Mouse (Mus musculus) hindbrain, embryonic 13.5 days (tissue): Measurements from ENCODE around the gene Hoga1. TPM values are rescaled to one million over a fixed set of nuclear protein-coding genes. Genes with fewer than 3 reads are reported as not detected.
"Not testable (repeated sequence)": the region's sequence is repeated elsewhere in the genome, so short reads cannot be mapped to it uniquely, and the experiment has no call there.

Experiments used
- ATAC-seq: fragments of 200-750 bp; cut with Nextera tagmentation; 2 replicates; pipeline ENCODE4 v1.8.0; 2017; ENCODE audit warnings: moderate TSS enrichment; ENCODE audit not compliant: low FRiP score
- H3K27ac ChIP-seq: fragments of 300-500 bp; sonication (generic); 2 replicates; pipeline ENCODE4 v1.5.1; 2015; ENCODE audit warnings: inconsistent platforms, mild to moderate bottlenecking, moderate library complexity
- H3K27me3 ChIP-seq: fragments of 300-500 bp; sonication (generic); 2 replicates; pipeline ENCODE4 v1.6.1; 2015; ENCODE audit warnings: mild to moderate bottlenecking, inconsistent platforms
- H3K36me3 ChIP-seq: fragments of 300-500 bp; sonication (generic); 2 replicates; pipeline ENCODE4 v1.6.1; 2015; ENCODE audit warnings: mild to moderate bottlenecking, inconsistent platforms
- H3K4me1 ChIP-seq: fragments of 300-500 bp; sonication (generic); replicated peaks from 2 replicates; pipeline ENCODE4 v1.6.1; 2015; ENCODE audit warnings: inconsistent platforms
- H3K4me2 ChIP-seq: fragments of 300-500 bp; sonication (generic); 2 replicates; pipeline ENCODE4 v1.6.1; 2015; ENCODE audit warnings: inconsistent platforms, mild to moderate bottlenecking, moderate library complexity
- H3K4me3 ChIP-seq: fragments of 300-500 bp; sonication (generic); 2 replicates; pipeline ENCODE4 v1.5.1; 2015; ENCODE audit warnings: mild to moderate bottlenecking, inconsistent platforms
- H3K9ac ChIP-seq: fragments of 300-500 bp; sonication (generic); 2 replicates; pipeline ENCODE4 v1.6.1; 2015; ENCODE audit warnings: mild to moderate bottlenecking, inconsistent platforms
- H3K9me3 ChIP-seq: fragments of 300-500 bp; sonication (generic); 2 replicates; pipeline ENCODE4 v1.6.1; 2016; ENCODE audit warnings: inconsistent platforms
- WGBS: fragments of 180-500 bp; shearing (Covaris S2); methylation state at CpG from one replicate; pipeline ENCODE4 v1.1.7; 2015; 5-methylcytosine and 5-hydroxymethylcytosine counted together
- polyA plus RNA-seq: library from polyadenylated mRNA; unstranded; fragments of >200 nt; fragmentation: Nextera tagmentation; extraction: Ambion mirVana; gene quantifications from 2 replicates; pipeline ENCODE4 v1.2.1, GENCODE M21; 2015

Gene Hoga1
- polyA plus RNA-seq, 1 experiment from 2014 or later, result 1.7 TPM

DNA sequence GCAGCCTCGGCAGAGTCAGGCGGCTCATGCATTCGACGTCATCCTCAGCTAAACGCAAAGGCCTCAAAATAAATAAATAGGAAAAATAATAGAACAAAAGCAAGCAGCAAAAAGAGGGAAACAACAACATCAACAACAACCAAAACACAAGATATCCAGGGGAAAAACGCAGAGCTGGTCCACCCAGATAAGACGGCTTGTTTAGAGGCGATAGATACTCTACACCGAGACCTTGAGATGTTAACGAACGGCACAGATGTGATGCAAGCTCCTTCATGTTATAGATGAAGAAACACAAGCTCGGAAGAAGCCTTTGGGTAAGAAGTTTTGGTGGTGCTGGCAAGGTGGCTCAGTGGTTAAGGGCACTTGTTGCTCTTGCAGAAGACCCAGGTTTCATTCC is 33.6 kb downstream of the Hoga1 start:
- Histone ChIP-seq H3K36me3 (peaks cover 48% of the 10 kb centered on the region), H3K4me2 (no peak overlapping the region), H3K9ac (no peak overlapping the region), H3K4me1 (no peaks in the 10 kb centered on the region), H3K27ac (no peak overlapping the region), H3K9me3 (no peaks in the 10 kb centered on the region), H3K4me3 (no peak overlapping the region), H3K27me3 (no peaks in the 10 kb centered on the region)
- WGBS, result 96% methylated on average over 12 of the region's 12 CpGs
- ATAC-seq, result no peak

DNA sequence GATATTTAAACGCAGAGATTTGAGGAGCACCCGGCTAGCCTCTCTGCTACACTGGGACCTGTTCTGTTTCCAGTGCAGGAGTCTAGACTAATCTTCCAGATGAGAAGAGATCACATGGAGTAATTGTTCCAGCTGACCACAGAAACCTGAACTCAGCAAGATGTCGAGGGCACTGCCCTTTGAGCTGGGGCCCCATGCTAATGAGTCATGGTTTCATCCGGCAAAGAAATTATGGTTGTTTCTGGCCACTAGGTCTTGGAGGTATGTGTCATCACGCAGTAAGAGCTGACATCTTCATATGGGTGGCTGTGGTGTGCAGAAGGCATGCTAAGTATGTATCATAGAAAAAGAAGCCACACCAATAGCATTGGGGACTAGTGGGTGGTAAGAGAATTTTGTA is 34.5 kb downstream of the Hoga1 start:
- no peaks in the 10 kb centered on the region for H3K27me3 ChIP-seq
- ATAC-seq, result no peak
- H3K4me1 ChIP-seq, result 0 out of 2 replicates have a peak, but pooled peaks cover 3% of the 10 kb centered on the region
- no peak overlapping the region for H3K9ac ChIP-seq
- H3K4me3 ChIP-seq, result no peak overlapping the region
- H3K9me3 ChIP-seq, result no peaks in the 10 kb centered on the region
- H3K4me2 ChIP-seq, result no peak overlapping the region
- peaks cover 39% of the 10 kb centered on the region for H3K36me3 ChIP-seq
- no peak overlapping the region for H3K27ac ChIP-seq
- 82% methylated on average over 5 of the region's 5 CpGs for WGBS

DNA sequence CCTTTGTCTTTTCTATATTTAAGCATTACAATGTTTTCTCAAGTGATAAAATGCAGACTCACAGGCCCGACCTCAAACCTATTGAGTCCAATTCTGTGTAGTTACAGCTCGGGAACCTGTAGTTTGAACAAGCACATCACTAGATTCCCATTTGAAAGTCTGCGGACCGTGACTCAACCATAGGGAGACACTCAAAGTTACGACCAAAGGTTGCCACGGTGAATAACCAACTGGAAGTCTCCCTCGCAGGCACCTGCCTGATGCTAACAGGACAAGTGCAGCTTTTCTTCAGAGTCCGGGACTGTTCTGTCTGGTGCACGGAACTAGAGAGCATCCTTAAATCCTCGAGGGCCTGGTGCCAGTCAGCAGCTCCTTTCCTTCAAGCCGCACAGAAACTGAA is 35.1 kb downstream of the Hoga1 start:
- Histone ChIP-seq H3K4me3 (no peak overlapping the region), H3K9me3 (no peaks in the 10 kb centered on the region), H3K36me3 (peaks cover 34% of the 10 kb centered on the region), H3K27me3 (no peaks in the 10 kb centered on the region), H3K27ac (no peak overlapping the region), H3K4me2 (no peak overlapping the region), H3K4me1 (peaks cover 4% of the 10 kb centered on the region; the same call in 1 of the 2 replicates), H3K9ac (no peak overlapping the region)
- no peak for ATAC-seq
- WGBS, result 80% methylated on average over 11 of the region's 11 CpGs

DNA sequence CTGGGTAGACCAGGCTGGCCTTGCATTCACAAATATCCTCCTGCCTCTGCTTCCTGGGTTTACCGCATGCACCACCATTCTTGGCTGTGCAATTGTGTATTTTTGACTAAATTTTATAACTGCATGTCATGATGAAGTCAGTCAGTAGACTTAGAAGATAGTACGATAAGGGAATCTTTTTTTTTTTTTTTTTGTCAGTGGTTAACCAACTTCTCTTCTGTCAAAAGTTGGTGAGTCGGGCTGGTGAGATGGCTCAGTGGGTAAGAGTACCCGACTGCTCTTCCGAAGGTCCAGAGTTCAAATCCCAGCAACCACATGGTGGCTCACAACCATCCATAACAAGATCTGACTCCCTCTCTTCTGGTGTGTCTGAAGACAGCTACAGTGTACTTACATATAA is 36.2 kb downstream of the Hoga1 start:
- H3K9ac ChIP-seq, H3K9me3 ChIP-seq, H3K4me3 ChIP-seq, H3K27me3 ChIP-seq, H3K4me2 ChIP-seq, ATAC-seq, H3K27ac ChIP-seq: not testable (repeated sequence)
- 96% methylated on average over 5 of the region's 5 CpGs for WGBS
- peaks cover 22% of the 10 kb centered on the region for H3K36me3 ChIP-seq
- peaks cover 10% of the 10 kb centered on the region for H3K4me1 ChIP-seq

DNA sequence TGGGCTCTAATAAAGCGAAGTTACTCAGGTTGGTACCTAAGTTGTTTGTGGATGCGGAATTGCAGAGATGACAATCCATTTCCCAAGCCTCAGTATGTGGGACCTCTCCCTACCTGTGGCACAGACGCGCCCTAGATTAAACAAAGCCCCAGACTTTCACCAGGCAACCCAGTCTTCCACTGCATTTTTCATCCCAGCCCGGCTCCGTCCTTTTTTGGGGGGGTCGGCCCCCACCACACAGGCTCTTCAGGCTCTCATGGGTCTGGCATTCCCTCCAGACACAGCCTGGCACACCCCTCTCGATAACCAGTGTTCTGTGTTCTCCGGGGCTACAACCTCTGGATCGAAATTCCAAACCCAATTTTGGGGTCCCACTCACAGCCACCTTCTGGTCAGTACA is 40.3 kb downstream of the Hoga1 start:
- H3K9ac ChIP-seq, result peak overlapping the region; percentile 88
- WGBS, result 8% methylated on average over 10 of the region's 10 CpGs
- peak overlapping the region; percentile 90 for H3K4me2 ChIP-seq
- H3K4me1 ChIP-seq, result peaks cover 23% of the 10 kb centered on the region
- no peaks in the 10 kb centered on the region for H3K36me3 ChIP-seq
- H3K9me3 ChIP-seq, result no peaks in the 10 kb centered on the region
- ATAC-seq, result no peak
- no peaks in the 10 kb centered on the region for H3K27me3 ChIP-seq
- H3K4me3 ChIP-seq, result peak overlapping the region; percentile 85
- peak overlapping the region; percentile 81 for H3K27ac ChIP-seq

DNA sequence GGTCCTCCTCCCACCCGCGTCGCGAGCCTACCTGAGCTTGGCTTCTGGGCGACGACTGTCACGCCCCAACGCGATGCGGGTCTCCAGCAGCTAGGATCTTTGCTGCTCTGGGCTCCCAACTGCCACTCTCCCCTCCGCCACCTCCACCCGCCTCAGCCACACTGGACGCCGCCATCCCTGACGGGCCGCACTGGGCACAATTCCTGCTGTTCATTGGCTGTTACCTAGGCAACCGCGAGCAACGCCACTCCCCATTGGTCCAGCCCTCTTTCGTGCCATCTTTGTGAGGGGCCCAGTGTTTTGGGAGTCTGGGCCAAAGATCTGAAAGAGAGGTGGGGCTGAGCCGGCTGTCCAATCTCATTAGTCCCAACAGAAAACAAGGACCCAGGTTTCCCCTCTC is 40.8 kb downstream of the Hoga1 start, which contains the start of gene Morn4:
TSS of gene Morn4 (minus strand) at position 192 of the 400 bp plus-strand sequence.
- peaks cover 26% of the 10 kb centered on the region for H3K4me1 ChIP-seq
- H3K27me3 ChIP-seq, result no peaks in the 10 kb centered on the region

DNA sequence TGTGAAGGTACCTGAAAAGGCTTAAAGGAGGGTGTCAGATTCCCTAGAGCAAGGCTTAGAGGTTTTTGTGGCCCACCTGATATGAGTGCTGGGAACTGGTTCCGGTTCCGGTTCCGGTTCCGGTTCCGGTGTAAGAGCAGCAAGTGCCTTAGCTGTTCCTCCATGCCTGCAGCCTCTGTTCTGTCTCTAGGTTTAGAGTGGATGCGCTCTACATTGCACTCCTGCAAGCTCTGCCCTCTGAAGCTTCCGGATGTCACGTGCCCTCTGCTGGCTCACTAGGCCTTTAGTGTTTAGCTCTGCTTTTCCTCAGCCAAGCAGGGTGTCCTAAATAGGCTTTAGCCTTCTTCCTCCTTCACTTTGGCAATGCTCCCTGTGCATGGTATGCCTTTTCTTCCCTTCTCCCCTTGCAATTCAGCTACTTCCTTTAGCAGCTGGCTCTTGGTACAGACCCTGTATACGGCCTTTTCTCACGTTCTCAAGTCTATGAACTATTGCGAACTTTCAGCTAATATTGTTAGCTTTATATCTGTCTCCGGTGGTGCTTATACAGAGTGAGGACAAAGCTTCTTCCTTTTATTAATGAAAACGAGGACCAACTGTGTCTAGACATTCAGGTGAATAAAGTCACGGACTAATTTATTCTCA is 43.8 kb downstream of the Hoga1 start:
- H3K9ac ChIP-seq, result peak overlapping the region; percentile 51; the same call in 1 of the 2 replicates
- peaks cover 46% of the 10 kb centered on the region for H3K4me1 ChIP-seq
- H3K4me2 ChIP-seq, result peak overlapping the region; percentile 64
- H3K27ac ChIP-seq, result peak overlapping the region; percentile 83
- ATAC-seq, result no peak
- no peaks in the 10 kb centered on the region for H3K27me3 ChIP-seq
- H3K9me3 ChIP-seq, result no peaks in the 10 kb centered on the region
- peak overlapping the region; percentile 95 for H3K4me3 ChIP-seq
- peaks cover 6% of the 10 kb centered on the region; the same call in 1 of the 2 replicates for H3K36me3 ChIP-seq
- WGBS, result 22% methylated on average over 14 of the region's 14 CpGs

More for the DNA sequence above, 40.8 kb downstream of the Hoga1 start, which contains the start of gene Morn4:
- Histone ChIP-seq H3K27ac (peak within 1 kb of the TSS; percentile 81), H3K36me3 (no peaks in the 10 kb centered on the region), H3K4me2 (peak within 1 kb of the TSS; percentile 90), H3K4me3 (peak within 1 kb of the TSS; percentile 85), H3K9ac (peak within 1 kb of the TSS; percentile 88), H3K9me3 (no peaks in the 10 kb centered on the region)
- peak; percentile 82 for ATAC-seq
- WGBS, result 0% methylated on average over 21 of the region's 21 CpGs

DNA sequence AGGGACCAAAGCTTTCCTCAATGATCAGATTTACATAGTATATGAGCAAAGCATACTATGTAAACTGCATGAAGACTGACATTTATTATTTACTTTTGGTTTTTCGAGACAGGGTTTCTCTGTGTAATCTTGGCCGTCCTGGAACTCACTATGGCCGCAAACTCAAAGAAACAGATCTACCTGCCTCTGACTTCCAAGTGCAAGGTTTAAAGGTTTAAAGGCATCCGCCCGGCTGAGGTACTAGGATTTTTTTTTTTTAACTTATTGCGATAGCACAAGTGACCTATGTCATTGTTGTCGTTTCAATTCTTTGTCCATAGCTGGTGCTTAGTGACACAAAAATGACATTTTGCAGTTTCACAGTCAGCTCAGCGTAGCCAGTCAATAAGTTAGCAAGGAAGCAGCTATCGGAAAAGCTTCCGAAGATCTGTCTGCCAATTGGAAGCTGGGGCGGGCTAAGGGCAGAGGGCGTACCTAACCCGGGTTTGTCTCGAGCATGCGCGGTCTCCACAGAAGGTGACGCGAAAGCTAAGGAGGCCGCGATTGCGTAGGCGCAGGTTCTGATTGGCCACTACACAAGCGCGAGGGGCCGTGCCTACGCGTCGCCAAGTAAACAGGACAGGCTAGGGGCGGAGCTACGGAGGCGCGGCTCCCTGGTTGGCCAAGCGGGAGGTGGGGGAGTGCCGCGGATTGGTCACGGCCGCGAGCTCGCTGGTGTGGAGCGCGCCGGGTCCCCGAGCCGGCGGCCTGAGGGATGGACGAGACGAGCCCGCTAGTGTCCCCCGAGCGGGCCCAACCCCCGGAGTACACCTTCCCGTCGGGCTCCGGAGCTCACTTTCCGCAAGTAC is 44.6 kb downstream of the Hoga1 start, which contains the start of gene Pi4k2a:
TSS of gene Pi4k2a (plus strand) at position 723 of the 848 bp plus-strand sequence.
- H3K9ac ChIP-seq, result peak within 1 kb of the TSS; percentile 93
- H3K9me3 ChIP-seq, result no peaks in the 10 kb centered on the region
- H3K27ac ChIP-seq, result peak within 1 kb of the TSS; percentile 93
- peak; percentile 98 for ATAC-seq
- peak within 1 kb of the TSS; percentile 95 for H3K4me3 ChIP-seq
- peak within 1 kb of the TSS; percentile 89 for H3K4me2 ChIP-seq
- peaks cover 12% of the 10 kb centered on the region; the same call in 1 of the 2 replicates for H3K36me3 ChIP-seq
- under 1% methylated on average over 55 of the region's 55 CpGs for WGBS
- H3K27me3 ChIP-seq, result no peaks in the 10 kb centered on the region
- H3K4me1 ChIP-seq, result peaks cover 43% of the 10 kb centered on the region

DNA sequence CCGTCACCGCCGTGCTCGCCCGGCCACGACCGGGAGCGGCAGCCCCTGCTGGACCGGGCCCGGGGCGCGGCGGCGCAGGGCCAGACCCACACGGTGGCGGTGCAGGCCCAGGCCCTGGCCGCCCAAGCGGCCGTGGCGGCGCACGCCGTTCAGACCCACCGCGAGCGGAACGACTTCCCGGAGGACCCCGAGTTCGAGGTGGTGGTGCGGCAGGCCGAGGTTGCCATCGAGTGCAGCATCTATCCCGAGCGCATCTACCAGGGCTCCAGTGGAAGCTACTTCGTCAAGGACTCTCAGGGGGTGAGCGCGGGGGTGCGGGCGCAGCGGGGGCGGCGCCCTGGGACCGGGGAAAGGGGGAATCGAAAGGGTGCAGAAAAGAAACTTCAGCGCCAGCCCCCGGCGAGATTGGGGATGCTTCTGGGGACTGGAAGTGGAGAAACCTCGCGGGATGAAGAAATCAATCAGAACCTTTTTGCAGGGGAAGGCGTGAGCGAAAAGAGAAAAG is 45.3 kb downstream of the Hoga1 start:
- ATAC-seq, result peak; percentile 69
- Histone ChIP-seq H3K27ac (peak overlapping the region; percentile 93), H3K9ac (peak overlapping the region; percentile 93), H3K36me3 (peaks cover 16% of the 10 kb centered on the region; the same call in 1 of the 2 replicates), H3K4me1 (peaks cover 40% of the 10 kb centered on the region), H3K4me2 (peak overlapping the region; percentile 89), H3K4me3 (peak overlapping the region; percentile 95), H3K27me3 (no peaks in the 10 kb centered on the region), H3K9me3 (no peaks in the 10 kb centered on the region)
- under 1% methylated on average over 37 of the region's 52 CpGs for WGBS

DNA sequence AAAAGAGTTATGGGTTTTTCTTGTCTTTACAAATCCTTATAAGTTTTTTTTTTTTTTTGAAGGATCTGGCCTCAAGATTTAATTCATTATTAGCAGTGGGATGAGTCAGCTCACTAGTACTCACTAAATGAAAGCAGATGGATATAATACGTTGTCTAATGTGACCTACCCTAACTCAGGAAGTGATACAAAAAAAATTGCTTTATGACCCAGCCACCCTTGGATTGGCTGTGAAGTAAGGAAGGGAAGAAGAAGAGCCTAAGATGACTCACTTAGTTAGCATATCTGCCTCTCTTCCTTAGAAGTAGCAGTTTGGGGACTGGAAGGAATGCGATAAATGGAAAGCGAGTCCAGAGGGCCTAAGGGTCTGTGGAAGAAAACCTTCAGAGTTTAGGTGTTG is 54.0 kb downstream of the Hoga1 start:
- 92% methylated on average over 3 of the region's 3 CpGs for WGBS
- Histone ChIP-seq H3K4me3 (no peak overlapping the region), H3K36me3 (peaks cover 40% of the 10 kb centered on the region), H3K9ac (no peak overlapping the region), H3K9me3 (no peaks in the 10 kb centered on the region), H3K4me1 (no peaks in the 10 kb centered on the region; the same call in 1 of the 2 replicates), H3K27ac (no peak overlapping the region), H3K27me3 (no peaks in the 10 kb centered on the region), H3K4me2 (no peak overlapping the region)
- ATAC-seq, result no peak

DNA sequence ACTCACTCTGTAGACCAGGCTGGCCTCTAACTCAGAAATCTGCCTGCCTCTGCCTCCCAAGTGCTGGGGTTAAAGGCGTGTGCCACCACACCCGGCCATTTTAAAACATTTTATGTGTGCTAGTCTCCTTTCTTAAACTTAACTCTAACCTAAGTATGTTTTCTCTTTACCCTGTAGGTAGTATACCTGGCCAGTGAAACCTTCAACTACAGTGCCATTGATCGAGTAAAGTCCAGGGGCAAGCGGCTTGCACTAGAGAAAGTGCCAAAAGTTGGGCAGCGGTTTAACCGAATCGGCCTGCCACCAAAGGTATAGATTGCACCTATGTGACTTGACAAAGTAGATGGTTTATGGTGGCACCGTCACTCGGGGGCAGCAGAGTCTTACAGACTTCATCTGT is 59.3 kb downstream of the Hoga1 start:
- ATAC-seq, result no peak
- H3K36me3 ChIP-seq, result peaks cover 52% of the 10 kb centered on the region
- H3K27me3 ChIP-seq, result no peaks in the 10 kb centered on the region
- WGBS, result 97% methylated on average over 9 of the region's 9 CpGs
- H3K9ac ChIP-seq, result no peak overlapping the region
- no peak overlapping the region for H3K4me3 ChIP-seq
- H3K4me1 ChIP-seq, result no peaks in the 10 kb centered on the region
- H3K4me2 ChIP-seq, result no peak overlapping the region
- no peaks in the 10 kb centered on the region for H3K9me3 ChIP-seq
- H3K27ac ChIP-seq, result no peak overlapping the region

DNA sequence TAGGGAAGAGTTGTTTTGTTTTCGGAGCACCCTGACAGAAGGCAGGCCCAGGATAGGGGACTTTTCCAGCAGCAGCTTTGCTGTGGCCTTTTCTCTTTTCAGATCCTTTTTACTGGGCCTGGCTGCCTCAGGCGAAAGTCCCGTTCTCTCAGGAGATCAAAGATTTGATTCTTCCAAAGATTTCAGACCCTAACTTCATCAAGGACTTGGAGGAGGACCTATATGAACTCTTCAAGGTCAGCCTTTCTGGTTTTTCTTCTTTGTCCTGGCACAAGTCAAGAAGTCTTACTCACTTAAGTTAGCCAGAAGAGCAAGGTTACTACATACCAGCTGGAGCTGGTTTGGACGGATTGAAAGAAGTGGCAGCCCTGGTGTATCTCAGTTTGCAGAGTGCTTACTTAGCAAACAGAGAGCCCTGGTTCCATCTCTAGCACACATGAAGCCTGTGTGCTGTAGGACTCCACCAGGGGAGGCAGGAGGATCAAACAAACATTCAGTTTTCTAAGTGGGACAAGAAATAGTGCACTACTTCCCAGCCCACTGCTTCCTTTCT is 70.4 kb downstream of the Hoga1 start:
- H3K27ac ChIP-seq, result no peak overlapping the region
- H3K9ac ChIP-seq, result no peak overlapping the region
- H3K9me3 ChIP-seq, result no peaks in the 10 kb centered on the region
- no peak for ATAC-seq
- 91% methylated on average over 4 of the region's 4 CpGs for WGBS
- H3K4me2 ChIP-seq, result no peak overlapping the region
- no peak overlapping the region for H3K4me3 ChIP-seq
- H3K36me3 ChIP-seq, result peaks cover 70% of the 10 kb centered on the region
- no peaks in the 10 kb centered on the region for H3K27me3 ChIP-seq
- H3K4me1 ChIP-seq, result no peaks in the 10 kb centered on the region
